Mouse (Mus musculus) kidney, postnatal 4 days (tissue): ENCODE measurements at regions not wholly inside any gene's neighbourhood (a gene's known extent, or its start where the extent isn't known, plus 50 kb on each side); places are given as distances from the start of the nearest gene placed in this dataset.

Experiments used
- DNase-seq, 2 experiments: peaks; one replicate each; pipeline ENCODE4 v3.0.0; 2021; ENCODE audit warnings: mixed read lengths in 2 of 2

DNA sequence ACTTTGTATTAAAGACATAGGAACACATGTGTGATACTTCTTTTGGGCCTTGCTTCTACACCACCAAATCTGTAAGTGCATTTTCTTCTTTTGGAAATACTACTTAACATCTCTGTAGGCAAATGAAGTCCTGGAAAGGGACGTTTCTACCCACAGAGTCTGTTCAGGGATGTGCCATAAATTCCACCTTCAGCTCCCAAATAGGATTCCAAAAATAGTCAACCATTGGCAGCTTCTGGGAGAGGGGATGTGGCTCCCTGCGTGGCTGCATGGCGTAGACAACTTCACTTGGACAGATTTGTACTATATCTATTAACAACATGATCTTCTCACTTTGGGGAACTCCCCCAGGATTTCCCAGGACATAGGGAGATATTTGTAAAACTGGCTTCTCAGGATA lies 566.8 kb downstream of the Dhx35 start:
- no peak for DNase-seq

DNA sequence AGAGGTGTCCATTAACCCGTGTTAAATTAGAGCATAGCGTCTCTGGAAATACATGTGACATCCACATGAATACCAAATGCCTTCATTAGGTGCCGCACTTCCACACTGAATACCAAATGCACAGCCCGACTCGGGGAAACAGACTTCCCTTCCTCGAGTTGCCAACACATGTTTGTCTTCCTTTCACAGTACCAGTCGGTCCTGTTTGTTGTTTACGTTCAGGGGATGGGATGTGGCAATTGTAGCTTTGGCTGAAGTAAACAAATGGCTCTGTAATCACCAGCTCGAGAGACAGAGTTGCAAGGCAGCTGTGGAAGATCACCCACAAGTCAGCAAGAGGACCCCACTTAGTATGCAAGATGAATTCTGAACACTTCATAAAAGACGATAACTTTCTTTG lies 598.3 kb downstream of the Dhx35 start:
- no peak for DNase-seq

DNA sequence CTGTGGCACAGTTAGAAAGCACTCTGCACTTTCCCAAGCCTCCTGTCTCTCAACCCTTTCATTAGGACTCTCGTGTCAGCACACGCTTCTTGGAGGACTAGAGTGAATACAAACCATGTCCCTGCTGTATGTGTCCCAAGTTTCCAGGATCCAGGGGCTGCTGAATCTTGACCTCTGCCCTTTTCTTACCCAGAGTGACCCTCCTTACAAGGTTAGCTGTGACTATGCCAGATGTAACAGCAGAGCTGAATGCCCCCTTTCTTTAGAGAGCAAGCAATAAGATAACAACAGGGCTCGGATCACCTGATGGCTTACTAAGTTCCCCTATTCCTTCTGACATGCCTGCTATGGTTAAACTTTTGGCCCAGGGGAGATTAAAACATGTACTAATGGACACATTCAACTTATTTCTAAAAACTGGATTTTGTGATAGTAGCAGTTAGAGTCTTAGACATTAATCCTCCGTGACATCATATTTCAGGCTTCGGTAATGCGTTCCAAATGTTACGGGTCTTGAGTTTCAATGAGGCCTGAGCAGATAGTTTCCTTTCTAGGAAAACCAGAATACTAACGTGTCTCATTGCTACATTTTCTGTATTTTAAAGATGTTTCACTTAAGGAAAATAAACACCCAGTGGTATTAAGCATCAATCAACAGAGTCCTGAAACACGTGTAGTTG lies 607.0 kb downstream of the Dhx35 start:
- DNase-seq, result no peak

- no peak for DNase-seq
Observed at GRCm38 (mm10) chr2:159404940-159405339, 610.3 kb downstream of the Dhx35 start.

DNA sequence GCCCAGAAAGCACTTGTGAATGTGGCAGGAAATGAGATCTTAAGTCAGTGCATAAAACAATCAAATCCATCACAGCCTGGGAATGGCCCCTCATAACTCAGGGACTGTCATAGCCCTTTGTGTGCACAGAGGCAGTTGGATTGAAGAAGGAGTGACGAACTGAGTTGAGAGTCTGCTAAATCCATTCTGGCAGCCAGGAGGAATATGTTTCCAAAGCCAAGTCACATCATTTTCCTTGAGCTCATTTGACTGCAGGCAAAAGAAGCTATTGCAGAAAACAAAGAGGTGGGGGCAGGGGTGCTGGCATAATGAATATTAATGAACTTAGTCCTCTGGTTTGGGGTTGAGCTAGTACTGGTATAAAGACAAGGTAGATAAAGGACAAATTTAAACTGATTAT lies 620.0 kb downstream of the Dhx35 start:
- DNase-seq, result peak in 1 of 2 experiments; percentile 17

DNA sequence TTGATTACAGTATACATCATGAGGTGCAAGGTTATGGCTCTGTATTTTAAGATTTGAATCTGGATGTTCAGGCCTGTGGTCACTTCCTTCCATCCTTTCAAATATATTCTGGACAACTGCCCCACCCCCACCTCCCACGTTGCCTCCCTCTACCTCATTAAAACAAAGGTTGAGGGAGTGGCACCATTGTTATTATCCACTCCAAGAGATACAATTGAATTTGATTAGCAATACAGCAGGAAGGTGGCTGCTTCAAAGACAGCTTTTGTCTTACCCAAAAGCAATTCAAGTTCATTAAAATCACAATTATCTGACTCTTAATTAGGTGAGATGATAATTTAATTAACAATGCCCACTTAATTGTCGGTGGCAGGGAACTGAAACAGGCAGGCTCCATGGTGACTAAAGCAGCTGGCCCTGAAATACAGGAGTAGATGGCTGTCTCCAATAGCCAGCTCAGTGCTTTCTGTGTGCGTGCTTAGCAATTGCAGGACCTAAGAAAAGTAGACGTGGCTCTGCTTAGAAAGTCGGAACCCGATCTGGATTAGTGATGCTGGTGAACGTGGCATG lies 623.8 kb downstream of the Dhx35 start:
- DNase-seq, result no peak

GRCm38 (mm10) chr2:159422281-159422937 lies 627.8 kb downstream of the Dhx35 start:
- peak; percentile 18 to 20 for DNase-seq

GRCm38 (mm10) chr2:159428201-159428600 lies 633.6 kb downstream of the Dhx35 start:
- DNase-seq, result no peak

GRCm38 (mm10) chr2:159430577-159431329 lies 636.1 kb downstream of the Dhx35 start:
- DNase-seq, result no peak

DNA sequence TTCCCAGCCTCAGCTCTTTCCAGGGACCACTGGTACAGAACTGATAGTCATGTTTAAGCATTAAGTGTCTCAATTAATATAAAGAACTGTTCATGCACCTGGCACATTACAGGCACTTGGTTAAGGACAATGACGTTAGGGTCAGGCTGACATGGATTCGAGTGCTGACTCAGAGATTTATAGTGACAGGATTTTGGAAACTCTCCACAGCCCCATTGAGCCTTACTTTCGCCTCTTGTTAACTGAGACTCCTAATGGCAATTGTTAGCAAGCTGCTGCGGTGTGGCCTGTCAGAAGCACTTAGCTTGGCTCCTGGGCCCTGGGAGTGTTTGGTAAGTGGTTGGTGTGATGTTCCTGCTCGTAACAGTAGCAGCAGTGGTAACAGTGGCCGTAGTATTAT lies 644.4 kb downstream of the Dhx35 start:
- DNase-seq, result no peak

DNA sequence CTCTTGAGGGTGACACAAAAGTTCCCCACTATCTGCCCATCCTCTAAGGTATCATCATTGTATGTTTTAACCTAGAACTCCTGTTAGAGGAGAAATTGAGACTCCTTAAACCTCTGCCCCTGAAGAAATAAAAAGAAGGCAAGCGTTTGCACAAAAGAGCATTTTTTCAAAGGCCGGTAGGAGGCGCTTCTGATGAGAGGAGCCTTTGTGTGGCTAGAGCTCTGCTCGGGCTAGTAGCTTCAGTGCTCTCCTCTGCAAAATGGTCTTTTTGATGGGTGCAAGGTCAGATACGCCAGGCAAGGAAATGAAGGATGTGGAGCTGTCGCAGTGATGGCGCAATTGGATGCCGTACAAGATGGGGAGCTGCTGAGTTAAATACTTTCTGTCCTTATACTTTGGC lies 649.0 kb downstream of the Dhx35 start:
- DNase-seq, result peak; percentile 48 to 54

GRCm38 (mm10) chr2:159446434-159446833 lies 651.8 kb downstream of the Dhx35 start:
- peak in 1 of 2 experiments; percentile 22 for DNase-seq

DNA sequence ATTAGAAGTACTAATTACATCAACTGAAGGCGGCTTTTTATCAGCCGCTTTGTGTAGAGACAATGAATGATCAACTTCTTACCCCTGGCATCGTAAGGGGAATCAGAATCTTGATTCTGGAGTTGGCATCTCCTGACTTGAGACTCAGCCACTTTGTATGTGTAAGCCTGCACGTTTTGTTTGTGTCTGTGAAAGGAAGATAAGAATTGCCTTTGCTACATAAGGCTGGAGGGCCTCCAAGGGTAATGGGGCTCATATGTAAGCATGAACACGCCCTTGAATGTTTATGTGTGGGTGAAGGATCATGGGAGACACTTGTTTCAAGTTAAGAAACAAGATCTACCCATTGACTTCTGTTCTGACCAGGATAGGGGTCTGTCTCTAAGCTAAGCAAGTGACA lies 652.3 kb downstream of the Dhx35 start:
- DNase-seq, result no peak

GRCm38 (mm10) chr2:159448976-159449375 lies 654.4 kb downstream of the Dhx35 start:
- DNase-seq, result no peak

GRCm38 (mm10) chr2:159451439-159451838 lies 656.8 kb downstream of the Dhx35 start:
- DNase-seq, result no peak

DNA sequence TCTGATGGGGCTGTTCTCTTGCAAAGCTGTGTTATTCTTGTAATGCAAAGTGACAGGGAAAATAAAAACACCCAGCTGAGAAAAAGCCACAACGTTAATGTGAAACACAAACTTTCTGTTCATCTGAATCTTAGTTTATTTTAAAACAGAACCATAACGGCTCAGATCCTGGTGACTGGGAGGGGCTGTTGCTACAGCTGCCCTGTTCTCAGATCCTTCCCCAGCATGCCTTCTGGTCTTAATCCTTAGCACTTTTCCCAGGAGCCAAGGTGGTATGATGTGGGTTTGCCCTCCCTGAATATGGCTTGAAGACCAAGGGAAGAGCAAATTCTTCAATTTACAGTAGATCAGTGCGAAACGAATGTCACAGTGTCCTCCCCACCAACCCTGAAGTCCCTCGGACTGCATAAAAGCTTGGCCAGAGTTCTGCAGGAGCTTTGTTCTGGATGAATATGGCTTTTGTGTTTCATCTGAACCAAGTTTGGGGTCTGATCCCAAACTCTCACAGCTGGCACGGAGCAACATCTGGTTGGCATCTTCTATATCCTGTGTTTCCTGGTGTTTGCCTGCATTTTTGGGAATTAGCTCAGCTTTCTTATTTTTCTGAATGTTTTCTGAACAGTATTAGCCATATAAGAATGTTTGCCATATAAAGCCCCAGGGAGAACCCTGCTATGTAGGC lies 686.9 kb downstream of the Dhx35 start:
- peak; percentile 4 to 8 for DNase-seq

DNA sequence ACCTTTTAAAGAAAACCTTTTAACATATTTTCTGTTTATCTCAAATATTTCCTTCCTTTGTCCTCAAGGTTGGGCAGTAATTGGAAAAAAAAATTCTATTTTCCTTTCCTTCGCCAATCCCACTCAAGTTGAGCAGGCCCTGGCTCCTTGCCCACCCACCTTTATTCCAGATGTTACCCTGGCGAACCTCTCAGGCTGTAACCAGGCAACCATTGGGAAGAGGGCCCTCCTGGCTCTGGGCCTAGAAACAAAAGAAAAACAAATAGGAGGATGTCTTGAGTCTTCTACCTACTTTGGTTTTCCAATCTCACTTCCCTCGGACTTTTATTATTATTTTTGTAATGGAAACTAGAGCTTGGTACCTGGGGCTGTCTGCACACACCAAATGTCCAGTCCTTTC lies 696.5 kb downstream of the Dhx35 start:
- DNase-seq, result peak; percentile 32 to 51

DNA sequence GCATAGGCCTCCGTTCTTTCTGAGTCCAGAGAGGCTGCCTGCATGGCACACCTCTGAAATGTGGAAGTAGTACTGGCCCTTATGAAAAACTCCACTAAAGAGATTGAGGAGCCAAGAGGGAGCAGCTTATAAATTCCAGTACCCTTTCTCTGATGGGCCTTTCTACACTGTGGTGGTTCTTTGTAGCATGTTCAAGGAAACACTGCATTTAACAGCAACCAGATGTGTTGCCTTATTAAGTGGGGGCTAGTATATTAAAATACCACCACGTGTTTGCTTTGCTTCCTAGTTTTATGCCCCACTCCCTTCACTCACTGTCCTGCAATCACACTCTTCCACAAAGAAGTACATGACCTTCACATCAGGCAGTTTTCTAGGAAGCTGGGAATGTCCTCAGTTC lies 704.1 kb downstream of the Dhx35 start:
- no peak for DNase-seq

DNA sequence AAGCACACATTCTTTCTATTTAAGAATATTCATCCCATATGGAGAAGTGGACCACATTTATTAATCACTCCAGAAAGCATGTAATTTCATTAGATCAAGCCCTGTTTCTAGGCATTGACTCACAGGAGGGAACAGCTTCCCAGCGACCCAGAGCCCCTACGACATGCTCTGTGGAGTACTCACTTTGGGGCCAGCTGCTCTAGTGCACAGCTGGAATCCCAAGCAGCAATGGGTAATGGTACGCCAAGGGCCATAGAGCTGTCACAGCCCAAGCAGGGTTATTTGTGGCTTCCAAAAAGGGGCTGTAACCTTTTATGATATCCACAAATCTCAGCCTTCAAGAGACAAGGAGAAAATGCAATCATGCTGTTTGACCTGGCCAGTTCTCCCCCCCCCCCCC lies 706.4 kb downstream of the Dhx35 start:
- DNase-seq, result peak; percentile 19 to 43

DNA sequence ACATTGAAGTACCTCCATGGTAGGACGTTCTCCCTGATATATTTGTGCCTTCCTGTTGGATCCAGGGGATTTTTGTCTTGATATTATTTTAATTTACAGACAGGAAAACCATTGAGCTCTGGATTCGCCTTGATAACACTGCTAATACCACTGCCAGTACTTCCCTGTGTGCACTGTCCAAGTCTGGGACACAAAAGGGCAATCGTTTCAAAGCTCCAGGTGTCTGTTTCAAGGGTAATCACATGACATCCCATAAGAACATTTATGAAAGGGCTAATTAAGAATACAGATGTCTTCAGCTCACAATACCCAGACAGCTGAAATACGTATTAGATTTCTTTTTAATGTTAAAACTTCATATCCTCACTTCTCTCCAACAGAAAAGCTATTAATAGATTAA lies 724.5 kb downstream of the Dhx35 start:
- no peak for DNase-seq

GRCm38 (mm10) chr2:159523739-159524138 lies 729.1 kb downstream of the Dhx35 start:
- peak; percentile 15 to 32 for DNase-seq

DNA sequence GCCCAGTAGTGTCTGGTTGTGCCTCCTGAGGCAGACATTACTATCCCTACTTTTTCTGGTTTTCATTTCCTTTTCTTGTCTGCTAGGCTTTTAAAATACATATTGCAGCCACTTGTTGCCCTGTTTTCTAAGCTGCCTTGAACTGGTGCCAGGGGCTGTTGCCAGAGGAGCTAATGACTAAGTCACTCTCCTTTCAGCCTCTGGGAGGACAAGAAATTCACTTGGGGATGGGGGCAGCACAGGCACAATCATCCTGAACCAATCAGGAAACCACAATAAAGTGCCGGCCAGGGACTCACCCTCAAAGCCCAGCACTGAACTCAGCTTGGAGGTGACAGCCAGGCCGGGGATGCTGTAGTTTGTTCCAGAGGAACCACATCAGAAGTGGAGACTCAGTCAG lies 740.3 kb downstream of the Dhx35 start:
- peak; percentile 62 to 70 for DNase-seq

DNA sequence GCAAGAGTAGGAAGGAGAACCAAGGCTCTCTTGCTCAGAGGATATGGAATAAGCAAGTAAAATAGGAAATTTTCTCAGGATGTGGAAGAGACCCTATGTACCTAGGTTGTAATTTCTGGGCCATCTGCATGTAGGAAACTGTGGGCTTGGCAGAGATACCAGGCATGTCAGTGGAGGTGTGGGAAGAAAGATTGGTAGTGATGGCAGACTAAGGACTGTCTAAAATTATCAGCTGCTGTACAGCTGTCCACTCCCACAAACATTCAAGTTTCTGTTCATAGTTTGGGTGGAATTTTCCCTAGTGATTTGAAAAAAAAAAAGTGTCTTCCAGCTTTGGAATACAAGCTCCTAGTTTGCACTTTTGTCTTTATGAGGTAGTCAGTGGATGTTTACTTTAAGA lies 744.7 kb downstream of the Dhx35 start:
- DNase-seq, result no peak
